Mouse (Mus musculus) c-Kit-positive CD71-negative TER-119-negative erythroid progenitor cells, embryonic 14.5 days (primary cell): ENCODE measurements around the gene Gm1043.

Experiments used
- DNase-seq: peaks from one replicate; pipeline ENCODE4 v3.0.0-alpha.2; 2013; ENCODE audit warnings: low read depth

The Gm1043 gene

GRCm38 (mm10) chr5:37085241-37085640 is at the start of gene Gm1043:
Gm1043 (plus strand) TSS chr5:37085370.
- DNase-seq, result no peak

GRCm38 (mm10) chr5:37035896-37036295 is 49.3 kb upstream of the Gm1043 start:
- no peak for DNase-seq

- no peak for DNase-seq
These were observed 48.3 kb upstream of the Gm1043 start for GRCm38 (mm10) chr5:37036884-37037283.

- no peak for DNase-seq
These were observed 45.3 kb upstream of the Gm1043 start for GRCm38 (mm10) chr5:37039908-37040307.

- DNase-seq, result no peak
These were observed 44.5 kb upstream of the Gm1043 start for GRCm38 (mm10) chr5:37040711-37041110.

GRCm38 (mm10) chr5:37041651-37042050 is 43.5 kb upstream of the Gm1043 start:
- no peak for DNase-seq

GRCm38 (mm10) chr5:37042934-37043333 is 42.2 kb upstream of the Gm1043 start:
- DNase-seq, result no peak

- no peak for DNase-seq
These were observed 40.4 kb upstream of the Gm1043 start for GRCm38 (mm10) chr5:37044793-37045192.

DNA sequence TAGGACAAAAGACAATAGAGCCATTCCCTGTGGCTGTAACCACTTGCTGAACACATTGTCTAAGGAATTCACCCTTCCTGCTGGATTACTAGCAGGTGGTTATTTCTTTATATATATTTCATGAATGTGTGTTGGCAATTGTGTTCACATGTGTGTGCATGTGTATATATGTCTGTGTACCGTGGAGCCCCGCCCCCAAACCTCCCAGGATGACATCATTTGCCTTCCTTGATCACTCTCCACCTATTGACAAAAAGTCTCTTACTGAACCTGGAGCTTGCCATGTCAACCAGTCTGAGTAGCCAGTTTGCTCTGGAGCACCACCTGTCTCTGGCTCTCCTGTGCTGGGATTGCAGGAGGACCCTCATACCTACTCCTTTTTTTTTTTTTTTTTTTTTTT is 39.6 kb upstream of the Gm1043 start:
- no peak for DNase-seq

DNA sequence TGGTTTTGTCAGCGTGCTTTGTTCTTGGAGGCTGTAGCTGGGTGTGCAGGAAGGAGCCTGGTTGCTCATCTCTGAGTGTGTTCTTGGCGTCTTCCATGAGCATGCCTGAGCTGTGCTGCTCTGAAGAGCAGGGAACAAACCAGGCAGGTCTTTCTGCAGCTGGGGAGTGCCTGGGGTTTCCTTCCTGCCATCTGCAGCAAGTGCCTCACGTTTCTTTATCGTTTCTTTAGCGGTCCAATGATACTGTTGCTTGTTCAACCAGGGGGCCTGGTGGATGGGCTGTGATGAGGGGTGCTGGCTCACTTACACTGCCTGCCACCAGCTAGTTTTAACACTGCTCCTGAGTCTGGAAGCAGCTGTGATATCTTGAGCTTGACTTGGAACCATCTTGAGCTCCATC is 38.4 kb upstream of the Gm1043 start:
- no peak for DNase-seq

DNA sequence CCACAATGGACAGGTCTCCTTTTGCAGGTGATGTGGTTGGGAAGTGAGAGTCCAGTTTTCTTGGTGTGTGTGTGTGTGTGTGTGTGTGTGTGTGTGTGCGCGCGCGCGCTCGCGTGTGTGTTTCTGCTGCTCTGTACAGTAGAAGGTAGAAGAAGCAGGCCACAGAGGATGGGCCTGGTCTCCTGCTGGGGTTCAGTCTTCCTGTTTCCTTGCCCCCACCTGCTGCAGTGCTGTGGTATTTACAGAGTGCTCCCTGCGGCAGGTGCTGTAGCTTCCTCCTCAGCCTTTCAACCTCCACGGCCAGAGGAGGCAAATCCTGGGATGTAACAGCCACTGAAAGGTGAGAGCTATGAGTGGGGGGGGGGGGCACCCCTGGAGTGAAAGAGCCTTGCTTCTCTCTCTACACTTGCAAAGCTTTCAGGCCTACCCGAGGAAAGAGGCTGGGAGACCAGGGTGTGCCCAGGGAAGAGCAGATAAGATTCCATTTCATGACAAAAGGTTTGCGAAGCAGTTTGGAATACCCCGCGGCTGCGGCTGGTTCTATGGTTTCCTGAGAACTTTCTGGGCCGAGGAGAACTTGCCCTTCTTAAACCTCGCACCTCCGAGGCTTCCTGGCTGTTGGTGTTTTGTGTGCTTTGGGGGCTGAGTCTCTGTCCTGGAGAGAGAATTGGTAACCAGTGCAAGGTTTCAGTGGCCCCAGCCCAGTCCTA is 37.8 kb upstream of the Gm1043 start:
- DNase-seq, result no peak

DNA sequence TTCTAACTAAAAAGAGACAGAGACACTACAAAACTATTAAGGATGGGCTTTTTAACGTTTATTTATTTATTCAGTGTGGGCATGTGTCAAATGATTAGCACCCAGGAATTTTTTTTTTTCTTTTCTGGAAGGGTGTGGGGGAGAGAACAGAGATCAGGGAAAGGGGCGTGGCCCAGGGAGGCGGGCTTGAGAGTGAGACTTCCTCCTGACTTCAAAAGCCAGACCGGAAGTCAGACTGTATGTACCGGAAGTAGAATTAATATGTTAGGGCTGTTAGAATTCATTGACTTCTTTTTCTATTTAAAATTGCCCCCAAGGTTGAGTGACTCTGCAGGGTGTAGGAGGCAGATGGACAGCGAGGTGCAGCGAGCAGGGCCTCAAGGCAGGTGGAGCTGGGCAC is 37.2 kb upstream of the Gm1043 start:
- DNase-seq, result no peak

DNA sequence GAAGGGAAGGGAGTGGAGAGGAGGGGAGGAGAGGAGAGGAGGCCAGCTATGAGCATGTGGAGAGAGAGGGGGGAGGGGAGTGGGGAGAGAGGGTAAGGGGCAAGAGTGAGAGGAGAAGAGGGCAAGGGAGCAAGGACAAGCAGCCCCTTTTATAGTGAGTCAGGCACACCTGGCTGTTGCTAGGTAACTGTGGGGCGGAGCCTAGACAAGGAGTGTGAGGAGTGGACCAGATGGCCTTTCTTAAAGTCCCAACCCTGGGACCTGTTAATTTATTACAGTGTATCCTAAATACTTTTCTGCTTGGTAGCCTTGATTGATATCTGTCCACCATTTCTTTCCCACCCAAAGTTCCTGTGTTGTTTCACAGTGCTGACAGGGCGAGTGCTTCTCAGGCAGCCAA is 36.1 kb upstream of the Gm1043 start:
- no peak for DNase-seq

GRCm38 (mm10) chr5:37050521-37051373 is 34.4 kb upstream of the Gm1043 start:
- DNase-seq, result no peak

DNA sequence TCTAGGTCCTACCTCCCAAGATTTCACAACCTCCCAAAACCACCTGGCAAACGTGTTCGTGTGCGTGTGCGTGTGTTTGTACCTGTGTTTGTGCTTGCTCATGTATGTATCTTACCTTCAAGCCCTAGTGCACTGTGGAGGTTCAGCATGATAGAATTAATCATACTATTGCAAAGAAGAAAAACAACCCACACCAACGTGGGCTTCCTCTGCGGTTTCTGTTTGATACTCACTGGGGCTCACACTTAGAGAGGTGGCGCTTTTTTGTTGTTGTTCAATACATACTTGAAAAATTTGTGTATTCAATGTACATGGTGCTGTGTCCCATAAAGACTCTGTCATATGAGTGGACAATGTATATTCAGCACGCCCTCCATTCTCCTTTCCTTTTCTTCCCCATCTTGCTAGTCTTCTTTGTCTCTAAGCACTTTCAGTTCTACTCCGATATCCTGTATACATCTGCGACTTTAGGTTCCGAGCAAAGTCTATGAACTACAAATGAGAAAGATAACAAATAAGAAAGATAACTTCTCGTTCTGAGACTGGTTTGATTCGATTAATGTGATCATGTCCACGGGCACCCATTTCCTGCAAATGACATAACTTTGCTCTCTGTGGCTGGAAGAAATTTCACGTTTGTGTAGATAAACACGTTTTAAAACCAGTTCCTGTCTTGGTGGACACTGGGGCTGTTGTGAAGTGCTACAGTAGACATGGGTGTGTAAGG is 33.6 kb upstream of the Gm1043 start:
- no peak for DNase-seq

DNA sequence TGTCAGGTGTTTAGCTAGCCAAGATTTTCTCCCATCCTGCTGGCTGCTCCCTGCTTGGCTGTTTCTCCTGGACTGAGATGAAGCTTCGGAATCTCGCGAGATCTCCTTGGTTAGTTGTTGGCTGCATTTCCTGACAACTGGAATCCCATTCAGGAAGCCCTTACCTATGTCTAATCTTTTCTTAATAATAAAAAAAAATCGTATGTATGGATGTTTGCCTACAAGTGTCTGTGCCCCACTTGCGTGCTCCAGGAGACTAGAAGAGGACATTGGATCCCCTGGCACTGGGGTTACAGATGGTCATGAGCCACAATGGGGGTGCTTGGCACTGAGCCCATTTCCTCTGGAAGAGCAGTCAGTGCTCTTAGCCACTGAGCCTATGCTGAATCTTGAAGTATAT is 32.3 kb upstream of the Gm1043 start:
- no peak for DNase-seq

- no peak for DNase-seq
These were observed 29.4 kb upstream of the Gm1043 start for GRCm38 (mm10) chr5:37055789-37056188.

DNA sequence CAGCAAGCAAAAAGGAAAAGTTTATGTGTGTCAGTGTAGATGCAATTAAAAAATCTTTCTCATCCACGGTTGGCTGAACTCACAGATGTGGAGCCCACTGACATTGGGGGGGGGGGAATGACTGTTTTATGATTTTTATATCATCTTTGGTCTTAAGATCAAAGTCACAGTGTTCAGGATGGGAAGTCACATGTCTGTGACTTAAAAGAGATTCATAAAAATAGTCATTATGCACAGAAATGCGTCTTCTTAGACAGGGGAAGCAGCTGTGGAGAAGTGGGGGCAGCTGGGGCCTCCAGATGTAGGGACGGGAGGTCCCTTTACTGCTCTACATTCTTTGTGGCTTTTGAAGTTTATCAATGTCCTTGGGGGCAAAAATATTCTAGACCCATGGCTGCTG is 28.7 kb upstream of the Gm1043 start:
- no peak for DNase-seq

DNA sequence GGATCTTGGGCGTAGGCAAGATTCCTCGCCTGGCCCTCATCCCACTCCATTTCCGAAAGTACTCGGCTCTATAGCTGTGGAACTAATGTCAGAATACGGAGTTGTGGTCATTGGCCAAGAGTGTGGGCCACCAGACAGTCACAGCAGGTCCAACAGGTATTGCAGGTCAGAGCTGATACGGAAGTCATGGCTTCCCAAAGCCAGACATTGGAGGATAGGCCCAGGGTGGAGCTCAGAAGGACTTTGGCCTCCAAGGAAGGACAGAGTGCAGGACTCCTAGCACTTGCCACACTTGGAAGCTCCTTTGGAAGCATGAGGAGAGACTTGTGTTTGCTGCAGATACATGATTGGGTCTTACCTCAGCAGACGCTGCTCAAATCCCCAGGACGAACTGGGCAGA is 23.6 kb upstream of the Gm1043 start:
- no peak for DNase-seq

- no peak for DNase-seq
These were observed 20.4 kb upstream of the Gm1043 start for GRCm38 (mm10) chr5:37064454-37065449.

GRCm38 (mm10) chr5:37066703-37067568 is 18.2 kb upstream of the Gm1043 start:
- DNase-seq, result no peak
